Mouse (Mus musculus) stomach, embryonic 14.5 days (tissue): Measurements from ENCODE around the gene Wfikkn1. TPM values are rescaled to one million over a fixed set of nuclear protein-coding genes. Genes with fewer than 3 reads are reported as not detected.
A peak's percentile ranks its signal among the peaks of the same experiment; 100 is the strongest.

Experiments
- ATAC-seq: fragments of 200-750 bp; cut with Nextera tagmentation; 2 replicates; pipeline ENCODE4 v1.8.0; 2017; ENCODE audit warnings: low read depth, moderate TSS enrichment; ENCODE audit not compliant: insufficient number of reproducible peaks, insufficient read depth, low FRiP score
- H3K27ac ChIP-seq: fragments of 300-500 bp; sonication (generic); 2 replicates; pipeline ENCODE4 v1.5.1; 2014; ENCODE audit warnings: mild to moderate bottlenecking, low read length, moderate library complexity, mixed read lengths
- H3K27me3 ChIP-seq: fragments of 300-500 bp; sonication (generic); 2 replicates; pipeline ENCODE4 v1.6.1; 2014; ENCODE audit warnings: low read length, control low read depth, mixed read lengths; ENCODE audit not compliant: control insufficient read depth, insufficient read depth
- H3K36me3 ChIP-seq: fragments of 300-500 bp; sonication (generic); 2 replicates; pipeline ENCODE4 v1.6.1; 2014; ENCODE audit warnings: mild to moderate bottlenecking, control low read depth, low read length, moderate library complexity, mixed read lengths; ENCODE audit not compliant: control insufficient read depth, insufficient read depth
- H3K4me1 ChIP-seq: fragments of 300-500 bp; sonication (generic); 2 replicates; pipeline ENCODE4 v1.6.1; 2014; ENCODE audit warnings: low read length, control low read depth, mixed read lengths; ENCODE audit not compliant: control insufficient read depth, insufficient read depth
- H3K4me2 ChIP-seq: fragments of 300-500 bp; sonication (generic); replicated peaks from 2 replicates; pipeline ENCODE4 v1.6.1; 2014; ENCODE audit warnings: low read depth, low read length, control low read depth
- H3K4me3 ChIP-seq: fragments of 300-500 bp; sonication (generic); 2 replicates; pipeline ENCODE4 v1.5.1; 2014; ENCODE audit warnings: low read depth, low read length, control low read depth
- H3K9ac ChIP-seq: fragments of 300-500 bp; sonication (generic); replicated peaks from 2 replicates; pipeline ENCODE4 v1.6.1; 2014; ENCODE audit warnings: low read depth, mild to moderate bottlenecking, control low read depth, low read length, moderate library complexity, mixed read lengths
- H3K9me3 ChIP-seq: fragments of 300-500 bp; sonication (generic); 2 replicates; pipeline ENCODE4 v1.6.1; 2016; ENCODE audit warnings: low read depth, low read length, control low read depth; ENCODE audit not compliant: control insufficient read depth
- WGBS: fragments of 180-500 bp; shearing (Covaris S2); extraction: QIAGEN DNeasy Blood & Tissue Kit; methylation state at CpG from one replicate; pipeline ENCODE4 v1.1.7; 2014; 5-methylcytosine and 5-hydroxymethylcytosine counted together
- polyA plus RNA-seq: library from polyadenylated mRNA; unstranded; fragments of >200 nt; fragmentation: Nextera tagmentation; extraction: Ambion mirVana; gene quantifications from 2 replicates; pipeline ENCODE4 v1.2.1, GENCODE M21; 2014

The Wfikkn1 gene
- polyA plus RNA-seq, 1 experiment from 2014 or later: 0.65 TPM

DNA sequence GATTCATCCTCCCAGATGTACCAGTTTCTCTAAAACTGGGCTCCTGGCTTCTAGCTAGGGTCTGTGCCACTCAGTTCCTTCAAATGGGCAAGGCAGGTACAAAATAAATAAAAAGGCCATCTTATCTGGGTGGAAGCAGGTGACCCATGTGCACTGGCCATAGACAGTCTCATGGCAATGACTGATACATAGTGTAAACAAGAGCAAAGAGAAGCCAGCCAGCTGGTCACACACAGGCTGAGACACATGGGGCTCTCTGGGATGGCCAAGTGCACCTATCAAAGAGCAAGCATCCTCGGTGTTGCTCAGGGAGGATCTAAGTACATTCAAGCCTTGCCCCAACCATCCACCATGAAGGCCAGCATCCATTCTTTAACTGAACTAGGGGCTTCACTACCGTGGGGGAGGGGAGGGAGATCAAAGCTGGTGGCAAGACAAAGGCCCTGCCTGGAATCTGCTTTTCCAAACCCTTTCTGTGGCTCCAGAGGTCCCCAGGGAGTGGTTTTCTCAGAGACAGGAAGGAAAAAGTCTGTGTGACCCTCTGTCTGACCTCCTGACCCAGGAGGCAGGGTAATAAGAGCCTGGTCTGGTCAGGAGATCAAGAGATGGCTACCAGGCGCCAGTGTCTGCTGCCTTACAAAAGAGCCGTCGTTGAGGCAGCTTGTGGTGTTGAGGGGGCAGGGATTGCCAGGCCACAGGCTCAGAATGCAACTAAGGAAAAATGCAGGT, 419 bp upstream of the Wfikkn1 start:
- peaks cover 6% of the 10 kb centered on the region; the same call in 1 of the 2 replicates for H3K4me1 ChIP-seq
- H3K4me2 ChIP-seq: no peak overlapping the region
- H3K27ac ChIP-seq: no peak overlapping the region
- WGBS: 15% methylated on average over 5 of the region's 5 CpGs
- no peak for ATAC-seq
- no peaks in the 10 kb centered on the region for H3K27me3 ChIP-seq
- peaks cover 36% of the 10 kb centered on the region for H3K36me3 ChIP-seq
- no peak overlapping the region for H3K9ac ChIP-seq
- no peak overlapping the region for H3K4me3 ChIP-seq
- no peaks in the 10 kb centered on the region for H3K9me3 ChIP-seq

DNA sequence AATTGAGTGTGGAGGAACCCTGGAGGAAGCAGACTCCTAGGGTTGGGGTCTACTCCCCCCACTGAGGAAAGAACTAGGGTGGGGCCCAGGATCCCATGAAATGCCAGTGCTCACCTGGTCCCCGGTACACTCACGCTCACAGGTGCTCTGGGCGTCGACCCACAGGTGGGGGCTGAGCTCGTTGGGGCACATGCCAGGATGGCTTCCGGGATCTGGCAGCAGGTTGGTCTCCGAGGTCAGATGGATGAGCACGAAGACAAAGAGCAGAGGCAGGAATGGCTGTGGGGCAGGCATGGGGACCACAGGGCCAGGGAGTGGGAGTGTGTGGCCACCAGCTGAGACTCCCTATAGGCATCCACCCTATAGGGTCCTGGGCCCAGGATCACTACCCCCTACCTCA, 908 bp downstream of the Wfikkn1 start:
- Histone ChIP-seq H3K27me3 (no peaks in the 10 kb centered on the region), H3K4me2 (no peak overlapping the region), H3K9ac (no peak overlapping the region), H3K9me3 (no peaks in the 10 kb centered on the region), H3K4me1 (peaks cover 9% of the 10 kb centered on the region; the same call in 1 of the 2 replicates), H3K27ac (no peak overlapping the region), H3K36me3 (peaks cover 36% of the 10 kb centered on the region), H3K4me3 (no peak overlapping the region)
- 65% methylated on average over 8 of the region's 8 CpGs for WGBS
- ATAC-seq: no peak

DNA sequence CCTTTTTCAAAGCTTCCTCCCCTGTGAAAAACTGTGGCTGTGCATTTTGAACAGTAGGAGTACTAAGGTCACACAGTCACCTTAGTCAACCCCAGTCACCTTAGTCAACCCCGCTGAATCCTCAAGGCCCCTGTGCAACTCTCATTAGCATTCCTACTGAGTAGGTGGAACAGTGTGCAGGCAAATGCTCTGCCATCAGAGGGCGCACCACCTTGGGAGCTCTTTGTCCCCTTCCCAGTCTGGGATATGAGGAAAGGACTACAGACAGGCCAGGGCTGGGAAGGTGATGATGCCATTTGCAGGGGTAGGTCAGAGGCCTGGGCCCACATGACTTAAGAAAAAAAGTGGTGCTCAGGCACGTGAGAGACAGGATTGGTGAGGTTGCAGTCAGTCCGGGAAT, 1.4 kb downstream of the Wfikkn1 start:
- H3K4me3 ChIP-seq: no peak overlapping the region
- no peak overlapping the region for H3K9ac ChIP-seq
- H3K27me3 ChIP-seq: no peaks in the 10 kb centered on the region
- no peak for ATAC-seq
- H3K36me3 ChIP-seq: peaks cover 36% of the 10 kb centered on the region
- H3K4me2 ChIP-seq: no peak overlapping the region
- H3K9me3 ChIP-seq: no peaks in the 10 kb centered on the region
- H3K4me1 ChIP-seq: peaks cover 9% of the 10 kb centered on the region; the same call in 1 of the 2 replicates
- no peak overlapping the region for H3K27ac ChIP-seq
- 61% methylated on average over 4 of the region's 4 CpGs for WGBS

DNA sequence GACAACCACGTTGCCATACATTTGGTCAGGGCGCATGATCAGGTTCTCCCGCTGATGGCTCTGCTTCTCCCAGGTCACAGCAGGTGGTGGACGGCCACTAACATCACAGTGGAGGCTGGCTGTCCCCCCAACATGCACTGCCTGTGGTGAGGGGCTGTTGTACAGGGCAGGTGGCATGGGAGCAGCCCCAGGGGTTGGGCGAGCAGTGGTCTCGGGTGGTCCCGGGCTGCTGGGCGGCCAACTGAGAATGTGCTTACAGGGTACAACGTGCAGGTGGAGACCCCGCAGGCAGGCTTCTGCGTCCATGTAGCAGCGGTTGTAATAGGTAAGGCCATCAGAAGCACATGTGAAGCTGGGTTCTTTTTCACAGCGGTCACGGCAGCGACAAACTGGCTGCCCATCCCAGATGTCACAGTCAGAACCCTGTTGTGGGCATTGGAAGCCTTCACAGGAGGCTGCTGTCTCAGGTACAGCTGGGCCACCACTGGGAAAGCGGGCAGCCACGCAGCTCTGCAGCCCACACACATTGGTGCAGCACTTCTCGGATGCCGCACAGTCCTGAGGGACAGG, 2.0 kb downstream of the Wfikkn1 start:
- no peak overlapping the region for H3K4me2 ChIP-seq
- no peak overlapping the region for H3K9ac ChIP-seq
- H3K27me3 ChIP-seq: no peaks in the 10 kb centered on the region
- peaks cover 9% of the 10 kb centered on the region; the same call in 1 of the 2 replicates for H3K4me1 ChIP-seq
- ATAC-seq: no peak
- 89% methylated on average over 19 of the region's 19 CpGs for WGBS
- no peak overlapping the region for H3K27ac ChIP-seq
- H3K9me3 ChIP-seq: no peaks in the 10 kb centered on the region
- H3K36me3 ChIP-seq: peaks cover 30% of the 10 kb centered on the region
- H3K4me3 ChIP-seq: no peak overlapping the region

DNA sequence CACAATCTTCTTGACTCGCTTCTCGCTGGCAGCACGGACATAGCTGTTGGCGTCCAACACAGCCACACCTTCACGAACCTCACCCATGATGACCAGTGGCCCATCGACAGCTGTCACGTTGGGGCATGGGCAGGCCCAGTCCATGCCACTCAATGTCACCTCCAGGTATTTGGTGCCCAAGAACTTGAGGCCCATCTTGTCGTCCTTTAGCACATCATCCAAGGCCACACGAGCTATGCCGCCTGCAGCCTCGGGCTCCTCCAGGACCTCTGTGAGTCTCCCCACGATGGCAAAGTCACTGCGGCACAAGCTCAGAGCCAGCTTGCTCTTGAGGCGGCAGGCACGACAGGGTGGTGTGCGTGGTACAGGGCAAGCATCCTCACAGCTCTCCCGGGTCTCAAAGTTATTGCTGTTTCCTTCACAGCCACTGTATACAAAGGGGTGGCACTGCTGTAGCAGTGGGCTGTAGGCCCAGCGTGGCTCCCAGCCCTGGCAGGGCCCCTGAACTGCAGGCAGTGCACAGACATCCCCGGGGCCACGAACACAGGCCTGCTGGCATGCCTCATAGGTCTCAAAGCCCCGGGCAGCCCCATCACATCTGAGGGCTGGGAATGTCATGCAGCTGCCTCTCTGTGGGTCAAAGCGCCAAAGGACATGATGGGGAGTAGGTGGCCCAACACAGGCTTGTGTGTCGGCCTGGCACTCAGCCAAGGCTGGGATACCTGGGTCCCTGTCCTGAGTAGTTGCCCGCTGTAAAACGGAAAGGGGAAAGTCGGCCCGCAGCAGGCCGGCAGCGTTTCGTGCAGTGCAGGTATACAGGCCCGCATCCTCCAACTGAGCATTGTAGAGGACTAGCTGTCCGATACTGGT, 2.7 kb downstream of the Wfikkn1 start:
- Histone ChIP-seq H3K4me1 (peaks cover 9% of the 10 kb centered on the region; the same call in 1 of the 2 replicates), H3K27me3 (no peaks in the 10 kb centered on the region), H3K27ac (no peak overlapping the region), H3K36me3 (peaks cover 24% of the 10 kb centered on the region), H3K9ac (no peak overlapping the region), H3K4me2 (no peak overlapping the region), H3K4me3 (no peak overlapping the region), H3K9me3 (no peaks in the 10 kb centered on the region)
- no peak for ATAC-seq
- 94% methylated on average over 32 of the region's 32 CpGs for WGBS

DNA sequence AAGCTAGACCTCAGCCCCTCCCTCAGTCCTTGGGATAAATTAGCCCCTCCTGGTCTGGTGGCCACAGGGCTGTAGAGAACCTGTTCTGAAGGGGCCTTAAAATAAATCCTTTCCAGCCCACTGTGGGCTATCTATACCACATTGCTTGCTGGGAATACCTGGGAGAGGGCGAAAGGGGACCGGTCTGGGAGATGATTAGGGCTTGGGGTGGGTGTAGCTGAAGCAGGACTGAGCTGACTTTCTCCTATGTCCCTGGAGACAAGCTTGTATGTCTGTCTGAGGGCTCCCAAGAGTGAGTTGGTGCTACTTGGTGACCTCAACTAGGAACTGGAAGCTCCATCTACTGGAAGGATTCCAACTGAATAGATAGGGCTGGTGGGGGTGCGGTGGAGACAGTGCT, 3.6 kb downstream of the Wfikkn1 start:
- H3K4me3 ChIP-seq: no peak overlapping the region
- H3K27me3 ChIP-seq: no peaks in the 10 kb centered on the region
- no peak overlapping the region for H3K27ac ChIP-seq
- H3K9me3 ChIP-seq: no peaks in the 10 kb centered on the region
- WGBS: 92% methylated on average over 3 of the region's 3 CpGs
- H3K9ac ChIP-seq: no peak overlapping the region
- H3K36me3 ChIP-seq: peaks cover 19% of the 10 kb centered on the region
- ATAC-seq: no peak
- no peak overlapping the region for H3K4me2 ChIP-seq
- peaks cover 9% of the 10 kb centered on the region; the same call in 1 of the 2 replicates for H3K4me1 ChIP-seq

DNA sequence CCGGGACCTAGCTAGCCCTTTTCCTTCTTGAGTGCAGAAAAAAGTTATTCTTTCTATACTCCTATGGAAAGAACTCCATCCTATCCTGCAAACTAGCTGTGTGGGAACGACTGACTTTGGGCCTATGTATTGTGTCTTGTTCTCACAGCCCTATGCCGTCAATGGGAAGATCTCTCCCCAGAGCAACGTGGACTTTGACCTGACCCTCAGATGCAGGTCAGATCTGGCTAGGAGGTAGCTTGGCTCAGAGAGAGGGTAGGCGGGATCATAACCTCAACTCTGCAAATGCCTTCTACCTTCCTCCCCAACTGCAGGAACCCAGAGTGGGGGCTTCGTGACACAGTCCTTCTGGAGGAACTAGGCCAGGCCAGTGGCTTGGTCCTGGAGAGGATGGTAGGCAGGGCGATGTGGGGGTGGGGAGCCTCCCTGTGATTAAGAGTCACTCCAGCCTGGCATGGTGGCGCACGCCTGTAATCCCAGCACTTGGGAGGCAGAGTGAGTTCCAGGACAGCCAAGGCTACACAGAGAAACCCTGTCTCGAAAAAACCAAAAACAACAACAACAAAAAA, 4.2 kb downstream of the Wfikkn1 start:
- 61% methylated on average over 10 of the region's 10 CpGs for WGBS
- no peaks in the 10 kb centered on the region for H3K27me3 ChIP-seq
- no peak for ATAC-seq
- H3K27ac ChIP-seq: no peak overlapping the region; the same call in 1 of the 2 replicates
- H3K36me3 ChIP-seq: peaks cover 16% of the 10 kb centered on the region
- H3K4me1 ChIP-seq: peaks cover 9% of the 10 kb centered on the region; the same call in 1 of the 2 replicates
- H3K4me3 ChIP-seq: peak overlapping the region; percentile 70
- peak overlapping the region; percentile 91 for H3K4me2 ChIP-seq
- 0 out of 2 replicates have a peak overlapping the region, but pooled peaks have one; percentile 37 for H3K9ac ChIP-seq
- no peaks in the 10 kb centered on the region for H3K9me3 ChIP-seq
